In genomic region chr9:75196335-75196734, GRCm38 (mm10) we compare ENCODE assay signal across 10 mouse cellular contexts. TPM values are rescaled to one million over a fixed set of nuclear protein-coding genes. Genes with fewer than 3 reads are reported as not detected.
A peak's percentile ranks its signal among the peaks of the same experiment; 100 is the strongest.
DNase-seq lines count a peak whose midpoint lies in the region; ATAC-seq and TF ChIP-seq lines count a peak whose summit lies in the region.
"Had no signal": no experiment of that assay in that cellular context is flagged by ENCODE, and none has a peak within 500 bp of the region (broad histone marks: within the 10 kb centered on the region; RNA-seq: fewer than 3 reads in every experiment).

No protein-coding gene starts in this region.

- H3K9me3 ChIP-seq in lung, postnatal 0 days (ENCODE audit: low read length): no peaks in the 10 kb centered on the region
- H3K9me3 ChIP-seq in heart, embryonic 10.5 days: no peaks in the 10 kb centered on the region
- no peaks in the 10 kb centered on the region for H3K9me3 ChIP-seq in midbrain, embryonic 14.5 days (ENCODE audit: control insufficient read depth, low read length)

- H3K4me3 ChIP-seq in lung, postnatal 0 days (ENCODE audit: low read depth, low read length): no peak overlapping the region
- no peak overlapping the region for H3K4me3 ChIP-seq in heart, embryonic 10.5 days
- H3K4me3 ChIP-seq in olfactory bulb, adult 2 months (ENCODE audit: insufficient read depth, low read depth, low read length): no peak overlapping the region
- no peak overlapping the region for H3K4me3 ChIP-seq in midbrain, embryonic 14.5 days (replicated peaks; ENCODE audit: low read depth, low read length)

- H3K9ac ChIP-seq in lung, postnatal 0 days (replicated peaks; ENCODE audit: low read depth): no peak overlapping the region
- H3K9ac ChIP-seq in midbrain, embryonic 14.5 days (replicated peaks; ENCODE audit: low read length): no peak overlapping the region

- H3K27ac ChIP-seq in lung, postnatal 0 days (ENCODE audit: low read length): no peak overlapping the region
- H3K27ac ChIP-seq in heart, embryonic 10.5 days: 0 out of 2 replicates have a peak overlapping the region, but pooled peaks have one; percentile 59
- peak overlapping the region; percentile 75; the same call in 1 of the 2 replicates for H3K27ac ChIP-seq in olfactory bulb, adult 2 months (ENCODE audit: insufficient read depth, low read depth, low read length)
- no peak overlapping the region for H3K27ac ChIP-seq in midbrain, embryonic 14.5 days (replicated peaks; ENCODE audit: low read depth, low read length)

- TF ChIP-seq POLR2A in olfactory bulb, adult 2 months (IDR thresholded peaks at IDR 0.05; ENCODE audit: insufficient read depth, low read depth, low read length): no peak

- TF ChIP-seq CTCF in lung, postnatal 0 days (IDR thresholded peaks at IDR 0.05): no peak
- no peak for TF ChIP-seq CTCF in olfactory bulb, adult 2 months (IDR thresholded peaks at IDR 0.05; ENCODE audit: insufficient read depth, low read depth, low read length)

- H3K36me3 ChIP-seq in lung, postnatal 0 days (ENCODE audit: insufficient read depth, low read length): no peaks in the 10 kb centered on the region
- H3K36me3 ChIP-seq in heart, embryonic 10.5 days: peaks cover 20% of the 10 kb centered on the region
- H3K36me3 ChIP-seq in midbrain, embryonic 14.5 days (ENCODE audit: control insufficient read depth, insufficient read depth, low read length): peaks cover 69% of the 10 kb centered on the region

- H3K4me2 ChIP-seq in lung, postnatal 0 days (replicated peaks; ENCODE audit: low read depth, low read length): no peak overlapping the region
- H3K4me2 ChIP-seq in midbrain, embryonic 14.5 days (ENCODE audit: low read length): no peak overlapping the region

- DNase-seq in lung, postnatal 0 days (ENCODE audit: low spot score): peak; percentile 39
- no peak for DNase-seq in lung, adult 18-20 months
- peak; percentile 46 for DNase-seq in adipocyte (ENCODE audit: low spot score)
- no peak for DNase-seq in heart, embryonic 10.5 days (ENCODE audit: low spot score)
- DNase-seq in cerebellum, adult 18-20 months: no peak
- no peak for DNase-seq in midbrain, embryonic 14.5 days
- DNase-seq: kidney, postnatal 10 days; lung, postnatal 14 days; retina, postnatal 1 day had no signal

- no peaks in the 10 kb centered on the region for H3K4me1 ChIP-seq in lung, postnatal 0 days (ENCODE audit: insufficient read depth, low read depth, low read length)
- H3K4me1 ChIP-seq in heart, embryonic 10.5 days: peaks cover 14% of the 10 kb centered on the region; the same call in 1 of the 2 replicates
- H3K4me1 ChIP-seq in olfactory bulb, adult 2 months (ENCODE audit: control insufficient read depth, insufficient read depth, low read length): peaks cover 10% of the 10 kb centered on the region
- H3K4me1 ChIP-seq in midbrain, embryonic 14.5 days (ENCODE audit: control insufficient read depth, insufficient read depth, low read length): no peaks in the 10 kb centered on the region

- no peaks in the 10 kb centered on the region for H3K27me3 ChIP-seq in lung, postnatal 0 days (replicated peaks; ENCODE audit: insufficient read depth, low read length)
- H3K27me3 ChIP-seq in heart, embryonic 10.5 days (ENCODE audit: insufficient read depth, poor library complexity, severe bottlenecking): no peaks in the 10 kb centered on the region
- no peaks in the 10 kb centered on the region for H3K27me3 ChIP-seq in midbrain, embryonic 14.5 days (ENCODE audit: control insufficient read depth, insufficient read depth, low read length)

- TF ChIP-seq EP300 in lung, postnatal 0 days (IDR thresholded peaks at IDR 0.05): no peak

- ATAC-seq in lung, postnatal 0 days: no peak
- no peak for ATAC-seq in midbrain, embryonic 14.5 days (ENCODE audit: low FRiP score, low TSS enrichment)

- WGBS in lung, postnatal 0 days: 57% methylated on average over 2 of the region's 2 CpGs
- WGBS in heart, embryonic 10.5 days: 31% methylated on average over 2 of the region's 2 CpGs
- 17% methylated on average over 2 of the region's 2 CpGs for WGBS in olfactory bulb, adult 2 months
- WGBS in midbrain, embryonic 14.5 days: 77% methylated on average over 2 of the region's 2 CpGs

RNA-seq across cellular contexts. Expression of gene Myo5c, which starts 35.5 kb away (rescaled TPM):
- polyA plus RNA-seq in lung, postnatal 0 days (2015; fragmentation: Nextera tagmentation; extraction: Ambion mirVana): 35.0 and 39.2 TPM in 2 replicates
- polyA plus RNA-seq in heart, embryonic 10.5 days (2016; fragmentation: Nextera tagmentation; extraction: Ambion mirVana): 0.51 and 1.4 TPM in 2 replicates
- polyA plus RNA-seq in olfactory bulb, adult 2 months (2012; ENCODE audit: insufficient read depth, insufficient read length, low replicate concordance, missing spikeins): not detected in 2 replicates
- 0.64 and 0.72 TPM in 2 replicates for polyA plus RNA-seq in midbrain, embryonic 14.5 days (2014; fragmentation: Nextera tagmentation; extraction: Ambion mirVana)

Comparison
In these comparisons a context has a peak if more than half of its experiments do, and no peak if none do; other contexts are left out.
1. DNase-seq: peak in lung, postnatal 0 days (single experiment) and adipocyte (single experiment); none in lung, adult 18-20 months (0 of 2), heart, embryonic 10.5 days (single experiment), cerebellum, adult 18-20 months (0 of 2) and midbrain, embryonic 14.5 days (single experiment).
2. H3K27ac ChIP-seq: peak in heart, embryonic 10.5 days (single experiment) and olfactory bulb, adult 2 months (single experiment); none in lung, postnatal 0 days (single experiment) and midbrain, embryonic 14.5 days (single experiment).
3. RNA of gene Myo5c, which starts 35.5 kb away (polyA plus RNA-seq): 35.0 to 39.2 TPM in lung, postnatal 0 days; 0.51 to 1.4 TPM in heart, embryonic 10.5 days, 0.64 to 0.72 TPM in midbrain, embryonic 14.5 days and not detected in olfactory bulb, adult 2 months; every median in the first group is over 10 times any median in the second.